26 mouse cellular contexts compared by ENCODE assay signal in genomic region chr11:67806832-67807597, GRCm38 (mm10). TPM values are rescaled to one million over a fixed set of nuclear protein-coding genes. Genes with fewer than 3 reads are reported as not detected.
DNase-seq lines count a peak whose midpoint lies in the region; TF ChIP-seq lines count a peak whose summit lies in the region.
"Had no signal": no experiment of that assay in that cellular context is flagged by ENCODE, and none has a peak within 500 bp of the region (broad histone marks: within the 10 kb centered on the region; RNA-seq: fewer than 3 reads in every experiment).

No protein-coding gene starts in this region.

- peak overlapping the region; percentile 10 for H3K4me2 ChIP-seq in myocyte (ENCODE audit: low read depth)
- H3K4me2 ChIP-seq: embryonic facial prominence, embryonic 13.5 days; embryonic facial prominence, embryonic 15.5 days; forebrain, embryonic 12.5 days had no signal

- no peak overlapping the region for H3ac ChIP-seq in myocyte (ENCODE audit: control insufficient read depth, insufficient read length)

- no peaks in the 10 kb centered on the region for H3K79me2 ChIP-seq in myocyte (ENCODE audit: control insufficient read depth, insufficient read depth)

- no peak overlapping the region for H3K4me3 ChIP-seq in myocyte
- H3K4me3 ChIP-seq: embryonic facial prominence, embryonic 13.5 days; embryonic facial prominence, embryonic 15.5 days; erythroblast, embryonic 14.5 days; forebrain, embryonic 10.5 days; forebrain, embryonic 12.5 days had no signal

- H3K36me3 ChIP-seq in myocyte (ENCODE audit: control insufficient read depth, insufficient read depth), result no peaks in the 10 kb centered on the region
- H3K36me3 ChIP-seq: embryonic facial prominence, embryonic 13.5 days; embryonic facial prominence, embryonic 15.5 days; forebrain, embryonic 10.5 days; forebrain, embryonic 12.5 days; G1E had no signal

- TF ChIP-seq POLR2A in myocyte (IDR thresholded peaks at IDR 0.05; ENCODE audit: insufficient read length, low read depth), result no peak

- peaks cover 20% of the 10 kb centered on the region for H3K27me3 ChIP-seq in myocyte (ENCODE audit: control insufficient read depth, insufficient read depth, insufficient read length)
- H3K27me3 ChIP-seq: embryonic facial prominence, embryonic 13.5 days; embryonic facial prominence, embryonic 15.5 days; forebrain, embryonic 12.5 days had no signal

- DNase-seq in ES-CJ7 (ENCODE audit: low read depth, low spot score), result peak; percentile 18
- DNase-seq in R1 (ENCODE audit: low read depth, low spot score), result peak; percentile 6
- DNase-seq in left cerebral cortex, adult 9 months (ENCODE audit: low spot score in 2 of 2), result no peak
- no peak for DNase-seq in cerebellum, postnatal 4 days (ENCODE audit: low spot score in 2 of 2)
- DNase-seq: adrenal gland, adult 8-10 months; adrenal gland, postnatal 14 days; adrenal gland, postnatal 36 days; cerebellum, adult 11-12 months; cerebellum, adult 2 months; cerebellum, adult 9-10 months; cerebellum, postnatal 10 days; cerebellum, postnatal 25 days; embryo, embryonic 11 days had no signal

TF ChIP-seq in myocyte, 11 proteins besides CTCF, POLR2A, EP300 and RAD21:
- TF ChIP-seq REST (IDR thresholded peaks at IDR 0.05; ENCODE audit: insufficient read depth, insufficient read length) (no peak), MYOG (IDR thresholded peaks at IDR 0.05; ENCODE audit: control insufficient read depth in 1 of 3, insufficient read depth in 1 of 3, insufficient read length in 2 of 3, low read depth in 2 of 3) (peak in 1 of 3 experiments; percentile 58), USF1 (IDR thresholded peaks at IDR 0.05; ENCODE audit: low read depth) (no peak), POLR2AphosphoS2 (IDR thresholded peaks at IDR 0.05; ENCODE audit: insufficient read length, low read depth) (no peak), TCF3 (IDR thresholded peaks at IDR 0.05; ENCODE audit: insufficient read length, low read depth) (no peak), TCF12 (IDR thresholded peaks at IDR 0.05; ENCODE audit: insufficient read depth, poor library complexity, severe bottlenecking) (peak; percentile 7), CEBPB (IDR thresholded peaks at IDR 0.05; ENCODE audit: insufficient read depth, poor library complexity, severe bottlenecking) (no peak; the same call in 1 of the 2 replicates), SRF (IDR thresholded peaks at IDR 0.05; ENCODE audit: control insufficient read depth, insufficient read length, low read depth) (no peak), E2F4 (IDR thresholded peaks at IDR 0.05; ENCODE audit: insufficient read depth) (no peak), MYOD1 (IDR thresholded peaks at IDR 0.05; ENCODE audit: control insufficient read depth in 1 of 3, insufficient read length in 2 of 3, low read depth in 2 of 3) (peak; percentile 25 to 86 (median 52)), MAX (IDR thresholded peaks at IDR 0.05; ENCODE audit: low read depth) (no peak)

RNA-seq across cellular contexts. Expression of gene Dhrs7c, which starts 9.0 kb away (rescaled TPM):
- polyA plus RNA-seq in myocyte (2012; fragmentation: generic; extraction: Trizol), result 112 TPM
- polyA plus RNA-seq: activated CD4-positive, CD25-positive, alpha-beta regulatory T cell, adult 4 months; cerebellum, adult 2 months; embryonic facial prominence, embryonic 11.5 days; erythroblast, embryonic 14.5 days; forebrain, embryonic 10.5 days; forebrain, embryonic 12.5 days; forebrain, embryonic 14.5 days; forebrain, embryonic 16.5 days; G1E; Patski had no signal

RNA-seq across cellular contexts. Expression of gene Gsg1l2, which starts 32.6 kb away (rescaled TPM):
- not detected for polyA plus RNA-seq in myocyte (2012; fragmentation: generic; extraction: Trizol)
- polyA plus RNA-seq: activated CD4-positive, CD25-positive, alpha-beta regulatory T cell, adult 4 months; C2C12; cerebellum, adult 2 months; embryonic facial prominence, embryonic 11.5 days; embryonic facial prominence, embryonic 13.5 days; embryonic facial prominence, embryonic 15.5 days; erythroblast, embryonic 14.5 days; forebrain, embryonic 10.5 days; forebrain, embryonic 12.5 days; forebrain, embryonic 14.5 days; forebrain, embryonic 16.5 days; G1E; Patski had no signal

RNA-seq across cellular contexts. Expression of gene Glp2r, which starts 36.1 kb away (rescaled TPM):
- polyA plus RNA-seq in myocyte (2012; fragmentation: generic; extraction: Trizol), result not detected
- polyA plus RNA-seq: activated CD4-positive, CD25-positive, alpha-beta regulatory T cell, adult 4 months; C2C12; embryonic facial prominence, embryonic 11.5 days; embryonic facial prominence, embryonic 13.5 days; erythroblast, embryonic 14.5 days; forebrain, embryonic 10.5 days; forebrain, embryonic 12.5 days; G1E; Patski had no signal

Comparison
In these comparisons a context has a peak if more than half of its experiments do, and no peak if none do; other contexts are left out.
1. DNase-seq: peak in ES-CJ7 (single experiment) and R1 (single experiment); none in left cerebral cortex, adult 9 months (0 of 2) and cerebellum, postnatal 4 days (0 of 2).